Mouse (Mus musculus) embryonic fibroblast, embryonic 13.5 days (primary cell): ENCODE data around the gene Arl3.

Experiments
- CTCF ChIP-seq: IDR thresholded peaks from 2 replicates; pipeline ENCODE4 v1.5.1; 2011; ENCODE audit warnings: mild to moderate bottlenecking, control low read depth, low read length, moderate library complexity, borderline replicate concordance; ENCODE audit not compliant: insufficient read depth
- POLR2A ChIP-seq: IDR thresholded peaks from 2 replicates; pipeline ENCODE4 v1.6.1; 2011; ENCODE audit warnings: low read depth, mild to moderate bottlenecking, control low read depth, low read length, moderate library complexity

DNA sequence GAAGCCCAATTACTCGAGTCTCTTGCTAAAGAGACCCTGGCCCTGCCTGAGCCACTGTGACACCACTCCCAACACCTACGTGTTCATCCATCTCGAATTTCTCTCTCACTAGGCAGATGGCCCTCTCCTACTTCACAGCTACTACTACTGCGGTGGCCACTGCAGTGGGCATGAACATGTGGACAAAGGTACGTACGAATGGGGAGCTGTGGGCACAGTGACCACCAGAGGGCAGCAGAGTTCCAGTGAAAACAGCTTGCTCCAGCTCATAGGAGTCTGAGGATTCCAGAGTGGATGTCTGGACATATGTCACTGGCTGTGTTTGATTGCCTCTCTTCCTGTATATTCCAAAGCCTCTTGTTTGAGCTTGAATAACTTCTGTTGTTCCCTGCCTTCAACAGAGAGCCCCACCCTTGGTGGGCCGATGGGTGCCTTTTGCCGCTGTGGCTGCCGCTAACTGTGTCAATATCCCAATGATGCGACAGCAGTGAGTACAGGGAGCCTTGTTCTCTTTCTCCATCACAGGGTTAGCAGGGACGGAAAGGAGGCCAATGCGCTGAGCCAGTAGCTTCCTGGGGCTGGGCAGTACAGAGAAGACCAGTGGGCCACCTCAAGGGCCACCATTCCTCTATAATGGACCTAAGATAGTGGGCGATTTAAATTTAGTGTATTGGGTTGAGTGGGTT is 15.0 kb upstream of the Arl3 start:
- no peak for TF ChIP-seq POLR2A
- peak; percentile 95; the same call in 1 of the 2 replicates for TF ChIP-seq CTCF
